Mouse (Mus musculus): ENCODE results near the gene Dpp9.

Dpp9 gene

GRCm38 (mm10) chr17:56229943-56230342 is 11.2 kb upstream of the Dpp9 start:
- DNase-seq (ENCODE audit: low read depth): no peak

GRCm38 (mm10) chr17:56226566-56226965 is 7.9 kb upstream of the Dpp9 start:
- no peak for DNase-seq (ENCODE audit: low read depth)

- no peak for DNase-seq (ENCODE audit: low read depth)
Measured at GRCm38 (mm10) chr17:56224916-56225315, 6.2 kb upstream of the Dpp9 start.

GRCm38 (mm10) chr17:56219805-56220204 is 1.1 kb upstream of the Dpp9 start:
- DNase-seq (ENCODE audit: low read depth): no peak

- DNase-seq (ENCODE audit: low read depth): no peak
Measured at GRCm38 (mm10) chr17:56219251-56219650, 546 bp upstream of the Dpp9 start.

- no peak for DNase-seq (ENCODE audit: low read depth)
Measured at GRCm38 (mm10) chr17:56217670-56218069, 1.0 kb downstream of the Dpp9 start.

- DNase-seq (ENCODE audit: low read depth): no peak
Measured at GRCm38 (mm10) chr17:56214229-56214628, 4.5 kb downstream of the Dpp9 start.

GRCm38 (mm10) chr17:56212676-56213075 is 6.0 kb downstream of the Dpp9 start:
- no peak for DNase-seq (ENCODE audit: low read depth)

- no peak for DNase-seq (ENCODE audit: low read depth)
Measured at GRCm38 (mm10) chr17:56211090-56211489, 7.6 kb downstream of the Dpp9 start.

- DNase-seq (ENCODE audit: low read depth): no peak
Measured at GRCm38 (mm10) chr17:56208821-56209220, 9.9 kb downstream of the Dpp9 start.

- no peak for DNase-seq (ENCODE audit: low read depth)
Measured at GRCm38 (mm10) chr17:56207963-56208530, 10.7 kb downstream of the Dpp9 start.

GRCm38 (mm10) chr17:56206986-56207674 is 11.6 kb downstream of the Dpp9 start:
- DNase-seq (ENCODE audit: low read depth): no peak

GRCm38 (mm10) chr17:56206276-56206884 is 12.3 kb downstream of the Dpp9 start:
- no peak for DNase-seq (ENCODE audit: low read depth)

- no peak for DNase-seq (ENCODE audit: low read depth)
Measured at GRCm38 (mm10) chr17:56203729-56204128, 15.0 kb downstream of the Dpp9 start.

GRCm38 (mm10) chr17:56202476-56202875 is 16.2 kb downstream of the Dpp9 start:
- DNase-seq (ENCODE audit: low read depth): no peak

- no peak for DNase-seq (ENCODE audit: low read depth)
Measured at GRCm38 (mm10) chr17:56201642-56202041, 17.1 kb downstream of the Dpp9 start.

GRCm38 (mm10) chr17:56200586-56200985 is 18.1 kb downstream of the Dpp9 start:
- DNase-seq (ENCODE audit: low read depth): no peak

- DNase-seq (ENCODE audit: low read depth): no peak
Measured at GRCm38 (mm10) chr17:56196860-56197259, 21.8 kb downstream of the Dpp9 start.

GRCm38 (mm10) chr17:56194765-56195164 is 23.9 kb downstream of the Dpp9 start:
- DNase-seq (ENCODE audit: low read depth): no peak

- DNase-seq (ENCODE audit: low read depth): no peak
Measured at GRCm38 (mm10) chr17:56194357-56194756, 24.3 kb downstream of the Dpp9 start.

- no peak for DNase-seq (ENCODE audit: low read depth)
Measured at GRCm38 (mm10) chr17:56191266-56191665, 27.4 kb downstream of the Dpp9 start.

- no peak for DNase-seq (ENCODE audit: low read depth)
Measured at GRCm38 (mm10) chr17:56185281-56186141, 33.2 kb downstream of the Dpp9 start.
